Mouse (Mus musculus) kidney, embryonic 14.5 days (tissue): Measurements from ENCODE around the gene Nubp1. TPM values are rescaled to one million over a fixed set of nuclear protein-coding genes. Genes with fewer than 3 reads are reported as not detected.

Source experiments
- ATAC-seq: fragments of 200-750 bp; cut with Nextera tagmentation; 2 replicates; pipeline ENCODE4 v1.8.0; 2017; ENCODE audit warnings: moderate number of reproducible peaks, mild to moderate bottlenecking, moderate TSS enrichment, moderate library complexity; ENCODE audit not compliant: low FRiP score, low TSS enrichment
- H3K27ac ChIP-seq: fragments of 300-500 bp; sonication (generic); 2 replicates; pipeline ENCODE4 v1.5.1; 2014; ENCODE audit warnings: low read depth, mild to moderate bottlenecking, low read length, moderate library complexity, mixed read lengths
- H3K27me3 ChIP-seq: fragments of 300-500 bp; sonication (generic); 2 replicates; pipeline ENCODE4 v1.6.1; 2014; ENCODE audit warnings: mild to moderate bottlenecking, low read length; ENCODE audit not compliant: control insufficient read depth, insufficient read depth
- H3K36me3 ChIP-seq: fragments of 300-500 bp; sonication (generic); 2 replicates; pipeline ENCODE4 v1.6.1; 2014; ENCODE audit warnings: low read length, mixed read lengths; ENCODE audit not compliant: control insufficient read depth, insufficient read depth
- H3K4me1 ChIP-seq: fragments of 300-500 bp; sonication (generic); 2 replicates; pipeline ENCODE4 v1.6.1; 2014; ENCODE audit warnings: low read length, mixed read lengths; ENCODE audit not compliant: control insufficient read depth, insufficient read depth
- H3K4me2 ChIP-seq: fragments of 300-500 bp; sonication (generic); replicated peaks from 2 replicates; pipeline ENCODE4 v1.6.1; 2014; ENCODE audit warnings: low read depth, mild to moderate bottlenecking, low read length
- H3K4me3 ChIP-seq: fragments of 300-500 bp; sonication (generic); 2 replicates; pipeline ENCODE4 v1.5.1; 2014; ENCODE audit warnings: mild to moderate bottlenecking, low read length
- H3K9ac ChIP-seq: fragments of 300-500 bp; sonication (generic); 2 replicates; pipeline ENCODE4 v1.6.1; 2014; ENCODE audit warnings: low read depth, mild to moderate bottlenecking, low read length, moderate library complexity
- H3K9me3 ChIP-seq: fragments of 300-500 bp; sonication (generic); 2 replicates; pipeline ENCODE4 v1.6.1; 2016; ENCODE audit warnings: low read length; ENCODE audit not compliant: control insufficient read depth
- WGBS: fragments of 180-500 bp; shearing (Covaris S2); extraction: QIAGEN DNeasy Blood & Tissue Kit; methylation state at CpG from one replicate; pipeline ENCODE4 v1.1.7; 2014; 5-methylcytosine and 5-hydroxymethylcytosine counted together
- polyA plus RNA-seq: library from polyadenylated mRNA; unstranded; fragments of >200 nt; fragmentation: Nextera tagmentation; extraction: Ambion mirVana; gene quantifications from 2 replicates; pipeline ENCODE4 v1.2.1, GENCODE M21; 2014

Gene Nubp1
- 69.9 and 77.1 TPM in 2 replicates for polyA plus RNA-seq

DNA sequence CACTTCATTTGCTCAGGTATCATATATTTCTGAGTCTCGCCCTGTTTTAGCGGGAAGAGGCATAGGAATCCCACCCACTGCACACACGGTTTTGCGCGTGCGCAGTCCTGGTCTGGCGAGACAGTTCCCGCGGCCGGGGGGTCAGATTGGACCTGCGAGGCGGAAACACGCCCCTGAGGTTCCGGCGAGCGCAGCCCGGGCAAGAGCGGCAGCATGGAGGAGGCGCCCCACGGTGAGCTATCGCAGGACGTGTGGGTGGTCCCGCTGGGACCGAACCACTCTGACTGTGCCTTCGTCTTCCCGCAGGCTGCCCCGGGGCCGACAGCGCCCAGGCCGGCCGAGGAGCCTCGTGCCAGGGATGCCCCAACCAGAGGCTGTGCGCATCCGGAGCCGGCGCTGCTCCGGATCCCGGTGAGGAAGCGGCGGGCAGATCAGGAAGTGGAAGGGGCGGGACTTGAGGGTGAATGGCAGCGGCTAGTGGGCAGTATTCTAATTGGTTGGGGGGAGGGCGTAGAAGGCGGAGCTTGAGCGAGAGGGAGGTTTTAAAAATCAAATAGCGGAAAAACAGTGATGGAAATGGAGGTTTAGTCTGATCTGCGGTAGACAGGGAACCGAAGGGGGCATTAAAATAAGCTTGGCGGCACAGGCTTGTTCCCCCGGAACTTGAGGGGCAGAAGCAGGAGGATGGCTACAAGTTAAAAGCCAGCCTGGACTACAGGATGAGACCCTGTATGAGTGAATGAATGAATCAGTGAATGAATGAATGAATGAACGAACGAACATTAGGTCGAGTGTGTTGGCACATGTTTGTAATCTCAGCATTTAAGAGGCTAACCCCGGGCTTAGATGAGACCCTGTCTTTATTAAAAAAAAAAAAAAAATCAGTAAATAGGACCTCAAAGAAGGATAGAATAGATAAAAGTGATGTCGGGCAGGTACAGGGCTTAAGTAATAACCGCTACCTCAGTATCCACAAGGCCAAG is at the start of gene Nubp1:
Nubp1 (plus strand) TSS at position 185 of the 983 bp plus-strand sequence.
- 3% methylated on average over 56 of the region's 56 CpGs for WGBS
- H3K36me3 ChIP-seq: peaks cover 33% of the 10 kb centered on the region
- peaks cover 10% of the 10 kb centered on the region for H3K4me1 ChIP-seq
- peak within 1 kb of the TSS; percentile 84 for H3K27ac ChIP-seq
- peak within 1 kb of the TSS; percentile 64 for H3K4me3 ChIP-seq
- peak; percentile 95 for ATAC-seq
- H3K4me2 ChIP-seq: peak within 1 kb of the TSS; percentile 74
- H3K27me3 ChIP-seq: no peaks in the 10 kb centered on the region
- no peaks in the 10 kb centered on the region for H3K9me3 ChIP-seq
- peak within 1 kb of the TSS; percentile 73 for H3K9ac ChIP-seq

GRCm38 (mm10) chr16:10363061-10363460 is 48.7 kb upstream of the Nubp1 start:
- 52% methylated on average over 1 of the region's 1 CpGs for WGBS
- no peaks in the 10 kb centered on the region for H3K27me3 ChIP-seq
- H3K4me1 ChIP-seq: peaks cover 5% of the 10 kb centered on the region
- no peak overlapping the region for H3K4me2 ChIP-seq
- H3K9me3 ChIP-seq: no peaks in the 10 kb centered on the region
- H3K27ac ChIP-seq: no peak overlapping the region
- ATAC-seq: no peak
- H3K9ac ChIP-seq: no peak overlapping the region
- no peaks in the 10 kb centered on the region for H3K36me3 ChIP-seq
- H3K4me3 ChIP-seq: no peak overlapping the region

GRCm38 (mm10) chr16:10365796-10366195 is 46.0 kb upstream of the Nubp1 start:
- ATAC-seq: peak; percentile 24; the same call in 1 of the 2 replicates
- H3K4me1 ChIP-seq: peaks cover 17% of the 10 kb centered on the region
- no peak overlapping the region for H3K9ac ChIP-seq
- WGBS: 79% methylated on average over 4 of the region's 4 CpGs
- no peaks in the 10 kb centered on the region for H3K36me3 ChIP-seq
- no peaks in the 10 kb centered on the region for H3K9me3 ChIP-seq
- H3K27me3 ChIP-seq: no peaks in the 10 kb centered on the region
- H3K4me3 ChIP-seq: no peak overlapping the region
- H3K27ac ChIP-seq: peak overlapping the region; percentile 49; the same call in 1 of the 2 replicates
- H3K4me2 ChIP-seq: no peak overlapping the region

- no peak overlapping the region for H3K9ac ChIP-seq
- peaks cover 17% of the 10 kb centered on the region for H3K4me1 ChIP-seq
- H3K4me3 ChIP-seq: no peak overlapping the region
- no peaks in the 10 kb centered on the region for H3K9me3 ChIP-seq
- H3K27me3 ChIP-seq: no peaks in the 10 kb centered on the region
- ATAC-seq: peak; percentile 43; the same call in 1 of the 2 replicates
- no peak overlapping the region for H3K4me2 ChIP-seq
- 62% methylated on average over 14 of the region's 14 CpGs for WGBS
- H3K27ac ChIP-seq: peak overlapping the region; percentile 49
- H3K36me3 ChIP-seq: no peaks in the 10 kb centered on the region
Observed at GRCm38 (mm10) chr16:10366240-10367217, 45.2 kb upstream of the Nubp1 start.

GRCm38 (mm10) chr16:10369468-10369934 is 42.2 kb upstream of the Nubp1 start:
- Histone ChIP-seq H3K9ac (no peak overlapping the region), H3K27me3 (no peaks in the 10 kb centered on the region), H3K4me3 (no peak overlapping the region), H3K4me2 (no peak overlapping the region), H3K4me1 (peaks cover 17% of the 10 kb centered on the region), H3K27ac (peak overlapping the region; percentile 47; the same call in 1 of the 2 replicates), H3K9me3 (no peaks in the 10 kb centered on the region), H3K36me3 (no peaks in the 10 kb centered on the region)
- WGBS: 61% methylated on average over 3 of the region's 3 CpGs
- ATAC-seq: peak; percentile 57; the same call in 1 of the 2 replicates

DNA sequence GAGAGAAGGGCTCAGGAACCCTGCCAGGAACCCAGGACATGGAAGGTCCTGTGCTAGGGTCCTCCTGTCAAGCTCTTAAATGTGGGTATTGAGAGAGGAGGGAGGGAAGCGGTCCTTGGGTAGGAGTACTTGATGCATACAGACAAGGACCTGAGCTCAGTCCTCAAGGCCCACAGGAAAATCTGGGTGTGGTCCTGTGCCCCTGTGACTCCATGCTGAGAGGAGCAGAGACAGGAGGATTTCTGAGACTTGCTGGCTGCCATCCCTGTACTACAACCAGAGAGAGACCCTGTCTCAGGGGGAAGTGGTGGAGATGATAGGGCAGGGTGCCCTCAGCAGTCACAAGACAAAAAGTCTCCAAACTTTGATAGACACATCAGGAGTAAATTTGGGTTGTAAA is 41.8 kb upstream of the Nubp1 start:
- H3K9ac ChIP-seq: no peak overlapping the region
- no peak overlapping the region for H3K4me2 ChIP-seq
- ATAC-seq: peak; percentile 18; the same call in 1 of the 2 replicates
- no peaks in the 10 kb centered on the region for H3K36me3 ChIP-seq
- H3K4me1 ChIP-seq: peaks cover 17% of the 10 kb centered on the region
- no peaks in the 10 kb centered on the region for H3K27me3 ChIP-seq
- H3K4me3 ChIP-seq: no peak overlapping the region
- H3K9me3 ChIP-seq: no peaks in the 10 kb centered on the region
- 64% methylated on average over 1 of the region's 1 CpGs for WGBS
- peak overlapping the region; percentile 66; the same call in 1 of the 2 replicates for H3K27ac ChIP-seq

DNA sequence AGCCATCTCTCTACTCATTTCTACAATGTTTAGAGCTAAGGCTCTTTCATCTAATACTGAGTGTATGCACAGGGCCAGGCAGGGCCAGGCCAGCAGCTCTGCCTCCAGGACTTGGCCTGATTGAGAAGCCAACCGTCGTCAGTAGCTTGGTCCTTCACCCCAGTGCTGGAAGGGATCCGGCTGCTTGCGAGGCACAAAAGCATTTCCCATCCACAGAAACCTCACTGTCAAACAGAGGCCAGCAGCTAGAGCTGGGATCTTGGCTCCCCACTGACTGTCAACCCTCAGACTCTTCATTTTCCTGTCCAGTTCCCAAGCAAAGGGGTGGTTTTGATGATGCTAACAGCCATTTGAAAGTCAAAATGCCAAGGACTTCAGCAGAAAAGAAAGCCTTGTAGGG is 39.4 kb upstream of the Nubp1 start:
- H3K9ac ChIP-seq: no peak overlapping the region
- H3K36me3 ChIP-seq: no peaks in the 10 kb centered on the region
- ATAC-seq: no peak
- WGBS: 77% methylated on average over 4 of the region's 4 CpGs
- H3K4me3 ChIP-seq: no peak overlapping the region
- no peak overlapping the region for H3K4me2 ChIP-seq
- H3K27me3 ChIP-seq: no peaks in the 10 kb centered on the region
- H3K27ac ChIP-seq: no peak overlapping the region
- peaks cover 12% of the 10 kb centered on the region for H3K4me1 ChIP-seq
- no peaks in the 10 kb centered on the region for H3K9me3 ChIP-seq

GRCm38 (mm10) chr16:10374254-10375011 is 37.3 kb upstream of the Nubp1 start:
- H3K27me3 ChIP-seq: no peaks in the 10 kb centered on the region
- H3K9ac ChIP-seq: peak overlapping the region; percentile 23; the same call in 1 of the 2 replicates
- no peak overlapping the region for H3K4me3 ChIP-seq
- H3K9me3 ChIP-seq: no peaks in the 10 kb centered on the region
- H3K27ac ChIP-seq: no peak overlapping the region
- WGBS: 20% methylated on average over 13 of the region's 13 CpGs
- peaks cover 8% of the 10 kb centered on the region for H3K4me1 ChIP-seq
- H3K4me2 ChIP-seq: peak overlapping the region; percentile 35
- no peaks in the 10 kb centered on the region for H3K36me3 ChIP-seq
- peak; percentile 84 for ATAC-seq
